Mouse (Mus musculus) cerebellum, adult 2 months (tissue): ENCODE data around the gene Hs6st2.

ENCODE experiments used
- CTCF ChIP-seq: fragments of 200-500 bp; IDR thresholded peaks from 2 replicates; pipeline ENCODE4 v1.5.1; 2011; ENCODE audit warnings: low read depth, mild to moderate bottlenecking, control low read depth, low read length, moderate library complexity, borderline replicate concordance; ENCODE audit not compliant: insufficient read depth
- POLR2A ChIP-seq: fragments of 200-500 bp; IDR thresholded peaks from 2 replicates; pipeline ENCODE4 v1.6.1; 2011; ENCODE audit warnings: low read length, control low read depth, borderline replicate concordance; ENCODE audit not compliant: insufficient read depth

- TF ChIP-seq POLR2A (no peak), CTCF (no peak)
Measured at GRCm38 (mm10) chrX:51592751-51593150, 88.9 kb downstream of the Hs6st2 start.
